Mouse (Mus musculus) monocyte, adult 2 months (primary cell): Measurements from ENCODE around the gene Sult4a1.
A peak's percentile ranks its signal among the peaks of the same experiment; 100 is the strongest.
"Not testable (repeated sequence)": the region's sequence is repeated elsewhere in the genome, so short reads cannot be mapped to it uniquely, and the experiment has no call there.

Source experiments
- DNase-seq, 2 experiments: peaks; one replicate each; pipeline ENCODE4 v3.0.0; 2022; ENCODE audit warnings: low spot score in 2 of 2, low read depth in 1 of 2

Sult4a1 gene

DNA sequence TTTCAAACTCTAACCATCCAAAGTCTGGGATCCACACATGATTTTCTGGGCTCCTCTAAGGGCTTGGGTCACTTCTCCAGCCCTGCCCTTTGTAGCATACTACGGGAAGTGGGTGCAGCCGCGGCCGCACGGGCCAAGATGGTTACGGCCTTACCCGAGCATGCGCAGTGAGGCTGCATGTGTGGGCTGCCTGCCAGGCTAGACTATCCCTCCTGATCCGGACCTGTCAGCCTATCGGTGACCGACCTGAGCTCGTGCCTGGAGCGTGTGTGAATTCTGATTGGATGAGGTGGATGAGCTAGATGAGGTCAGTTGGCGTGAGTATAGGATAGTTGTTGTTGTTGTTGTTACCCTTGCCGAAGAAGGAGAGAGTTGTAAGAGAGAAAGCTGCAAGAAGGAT is 8.0 kb downstream of the Sult4a1 start:
- DNase-seq = not testable (repeated sequence)

- DNase-seq = no peak
Observed at GRCm38 (mm10) chr15:84096051-84096450, 9.5 kb downstream of the Sult4a1 start.

DNA sequence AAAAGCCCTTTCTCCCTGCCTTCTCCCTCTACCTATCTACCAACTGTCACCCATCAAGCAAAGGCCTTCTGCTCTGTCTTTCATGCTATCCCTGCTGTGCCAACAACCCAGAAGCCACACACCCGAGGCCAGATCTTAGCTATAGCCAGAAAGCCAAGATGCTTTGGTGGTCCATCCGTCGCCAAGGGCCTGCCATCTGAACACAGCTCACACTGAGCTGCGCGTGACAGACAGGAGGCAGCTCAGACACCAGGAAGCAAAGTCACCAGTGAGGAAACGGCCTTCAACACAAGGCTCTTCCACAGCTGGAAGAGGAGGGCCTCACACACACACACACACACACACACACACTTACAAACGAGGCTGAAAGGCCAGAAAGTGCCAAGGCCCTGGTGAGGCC is 10.6 kb downstream of the Sult4a1 start:
- DNase-seq = no peak

DNA sequence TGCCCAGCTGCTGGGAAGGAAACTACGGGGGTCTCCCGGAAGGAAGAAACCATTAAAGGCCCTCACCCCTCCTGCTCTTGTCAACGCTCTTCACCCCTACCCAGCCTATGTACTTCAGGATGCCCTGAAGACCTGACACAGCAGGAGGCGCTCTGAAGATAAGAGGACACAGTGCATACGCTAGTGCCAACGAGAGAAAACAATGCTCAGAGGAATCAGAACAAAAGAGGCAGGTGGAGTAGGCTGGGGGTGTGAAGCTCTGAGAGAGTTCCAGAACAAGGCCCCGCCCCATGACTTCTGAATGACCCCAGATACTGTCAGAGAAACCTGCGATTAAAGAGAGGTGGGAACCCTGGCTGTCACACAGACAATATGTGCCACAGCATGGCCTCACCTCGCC is 18.8 kb downstream of the Sult4a1 start:
- DNase-seq = no peak

DNA sequence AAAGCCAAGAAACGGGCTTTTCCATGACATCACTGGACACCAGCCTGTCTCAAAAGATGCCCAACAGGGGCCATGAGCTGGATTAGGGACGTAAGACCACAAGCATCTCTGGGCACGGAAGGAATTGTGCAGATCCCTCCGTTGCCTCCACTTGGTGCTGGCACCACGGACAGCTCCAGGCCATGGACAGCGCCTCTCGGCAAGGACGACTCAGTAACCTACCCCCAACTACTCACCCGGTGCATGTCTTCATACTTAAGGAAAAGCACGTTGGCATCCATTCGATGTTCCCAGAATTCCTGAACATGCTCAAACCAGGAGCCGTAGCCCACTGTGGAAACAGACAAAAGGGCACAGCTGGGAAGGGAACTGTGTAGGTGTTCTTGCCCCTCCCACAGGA is 19.2 kb downstream of the Sult4a1 start:
- no peak for DNase-seq

- DNase-seq = no peak
Observed at GRCm38 (mm10) chr15:84080069-84080468, 25.5 kb downstream of the Sult4a1 start.

DNA sequence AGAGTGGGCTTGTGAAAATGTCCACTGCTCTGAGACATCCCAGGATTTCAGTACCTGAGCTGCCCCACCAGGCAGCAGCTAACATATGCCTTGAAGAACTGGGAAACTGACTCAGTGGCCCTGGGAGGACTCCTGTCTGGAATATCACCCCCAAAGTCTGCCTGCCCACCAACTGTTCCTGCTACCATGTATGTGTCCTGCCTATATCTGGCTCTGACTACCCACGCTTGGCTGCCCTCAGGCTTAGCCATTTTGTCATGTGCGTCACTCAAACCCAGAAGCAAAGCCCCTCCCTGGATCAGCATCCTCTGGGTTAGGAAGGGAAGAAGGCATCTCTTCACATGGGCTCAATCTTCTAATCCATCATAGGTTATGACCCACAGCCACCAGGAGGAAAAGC is 26.0 kb downstream of the Sult4a1 start:
- DNase-seq = no peak

DNA sequence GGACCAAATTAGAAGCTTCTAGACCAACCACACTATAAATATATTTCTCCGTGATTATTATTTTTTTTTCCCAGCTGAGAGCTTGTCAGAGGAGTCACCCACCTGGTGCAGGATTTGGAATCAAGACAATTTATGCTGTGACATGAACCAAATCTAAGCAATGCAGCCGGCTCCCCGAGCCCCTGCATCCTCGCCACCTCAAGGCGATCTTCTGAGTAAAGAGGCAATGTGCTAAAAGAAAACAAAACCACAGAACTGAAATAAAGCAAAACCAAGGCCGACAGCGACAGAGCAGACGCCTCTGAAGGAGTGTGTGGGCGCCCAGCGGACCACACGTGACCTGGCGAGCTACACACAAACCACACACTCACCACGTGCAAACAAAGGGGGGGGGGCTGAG is 26.9 kb downstream of the Sult4a1 start:
- DNase-seq = no peak

- DNase-seq = no peak
Observed at GRCm38 (mm10) chr15:84077151-84077550, 28.4 kb downstream of the Sult4a1 start.

GRCm38 (mm10) chr15:84074705-84075185 is 30.8 kb downstream of the Sult4a1 start:
- DNase-seq = no peak

GRCm38 (mm10) chr15:84073911-84074704 is 31.4 kb downstream of the Sult4a1 start:
- peak in 1 of 2 experiments; percentile 8 for DNase-seq

- DNase-seq = no peak
Observed at GRCm38 (mm10) chr15:84073058-84073457, 32.5 kb downstream of the Sult4a1 start.

DNA sequence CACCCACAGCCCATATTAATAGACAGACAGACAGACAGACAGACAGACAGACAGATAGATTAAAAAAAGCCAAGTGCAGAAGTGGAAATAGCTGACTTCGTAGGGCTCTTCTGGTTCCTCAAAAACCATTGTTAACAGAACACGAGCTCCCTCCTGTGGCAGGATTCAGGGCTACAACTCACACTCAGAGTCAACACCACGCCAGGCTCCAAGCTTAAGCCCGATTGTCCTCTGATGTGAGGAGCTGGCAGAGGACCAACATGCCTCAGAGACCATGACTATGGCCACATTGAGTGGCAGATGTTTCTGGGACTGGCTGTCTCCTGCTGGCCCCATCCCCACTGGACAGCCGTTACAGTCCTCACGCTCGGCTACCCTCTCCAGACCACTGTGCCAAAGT is 33.3 kb downstream of the Sult4a1 start:
- DNase-seq = peak in 1 of 2 experiments; percentile 29

GRCm38 (mm10) chr15:84070116-84070676 is 35.4 kb downstream of the Sult4a1 start:
- DNase-seq = no peak

- DNase-seq = no peak
Observed at GRCm38 (mm10) chr15:84069455-84070050, 36.0 kb downstream of the Sult4a1 start.

DNA sequence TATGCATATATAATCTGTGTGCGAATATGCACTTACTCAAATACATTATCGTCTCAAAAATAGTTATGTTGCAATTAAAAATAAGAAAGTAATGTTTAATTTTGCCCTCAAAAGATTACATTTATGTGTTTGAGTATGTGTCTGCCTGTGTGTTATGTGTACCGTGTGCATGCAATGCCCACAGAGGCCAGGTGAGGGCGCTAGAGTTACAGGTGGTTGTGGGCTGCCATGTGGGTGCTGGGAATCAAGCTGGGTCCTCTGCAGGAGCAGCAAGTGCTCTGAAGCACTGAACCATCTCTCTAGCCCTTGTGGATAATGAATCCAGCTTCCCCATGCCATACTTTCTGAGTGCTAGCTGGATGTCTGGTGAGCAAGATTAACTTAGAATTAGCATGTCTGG is 39.9 kb downstream of the Sult4a1 start:
- DNase-seq = no peak

DNA sequence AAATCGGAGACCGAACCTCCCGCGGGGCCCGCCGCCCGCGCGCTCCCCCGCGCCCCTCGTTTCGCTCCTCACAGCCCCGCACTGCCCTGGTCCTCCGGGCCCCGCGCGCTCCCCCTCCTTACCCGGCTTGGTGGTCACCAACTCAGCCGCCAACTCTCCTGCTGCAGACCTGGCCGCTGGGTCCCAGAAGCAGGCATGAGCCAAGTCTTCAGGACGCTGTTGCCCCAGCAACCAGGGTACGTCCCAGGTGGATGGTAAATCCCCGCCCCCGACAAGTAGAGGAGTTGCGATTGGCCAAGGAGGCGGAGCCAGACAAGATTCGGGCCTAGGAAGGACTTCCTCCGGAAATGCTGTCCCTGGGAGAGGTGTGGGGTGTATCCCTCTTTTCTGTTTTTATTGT is 40.4 kb downstream of the Sult4a1 start, which contains the start of gene Efcab6:
Efcab6 (minus strand) TSS at position 240 of the 400 bp plus-strand sequence.
- DNase-seq = no peak

GRCm38 (mm10) chr15:84058841-84059240 is 46.7 kb downstream of the Sult4a1 start:
- DNase-seq = no peak

DNA sequence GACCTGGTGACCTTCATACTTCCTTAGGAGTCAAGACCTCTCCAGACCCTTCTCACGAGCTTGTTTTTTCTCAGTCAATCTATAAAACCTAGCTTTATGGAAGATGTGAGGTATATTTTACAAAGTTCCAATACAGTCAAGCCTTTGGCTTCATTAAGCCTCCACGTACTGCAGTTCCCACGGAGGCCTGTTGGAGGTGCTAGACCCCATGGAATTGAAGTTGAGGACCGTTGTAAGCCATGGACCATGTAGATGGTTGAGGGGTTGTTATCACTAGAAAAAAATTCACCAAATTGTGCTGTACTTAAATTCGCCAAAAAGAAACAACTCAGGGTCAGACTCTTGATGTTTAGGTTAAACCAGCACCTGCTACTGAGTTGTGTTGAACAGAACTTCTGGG is 49.5 kb downstream of the Sult4a1 start:
- no peak for DNase-seq

DNA sequence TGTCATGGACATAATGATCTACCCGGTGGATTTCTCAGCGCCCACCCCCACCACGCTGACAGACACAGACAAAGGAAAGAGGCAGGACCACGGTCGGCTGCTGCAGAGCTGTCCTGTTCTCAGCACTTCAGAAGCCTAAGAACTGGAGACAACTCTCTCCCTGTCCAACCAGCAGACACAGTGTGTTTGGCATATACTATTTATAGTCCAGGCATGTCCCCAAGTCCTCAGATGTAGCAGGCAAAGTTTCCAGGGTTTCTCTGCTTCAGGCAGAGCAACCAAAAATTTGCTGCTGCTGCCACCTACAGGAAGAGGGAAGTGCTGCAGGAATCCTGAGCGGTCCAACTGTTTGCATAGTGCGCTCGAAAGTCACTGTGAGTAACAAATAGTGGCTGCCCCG is 51.7 kb downstream of the Sult4a1 start:
- no peak for DNase-seq

DNA sequence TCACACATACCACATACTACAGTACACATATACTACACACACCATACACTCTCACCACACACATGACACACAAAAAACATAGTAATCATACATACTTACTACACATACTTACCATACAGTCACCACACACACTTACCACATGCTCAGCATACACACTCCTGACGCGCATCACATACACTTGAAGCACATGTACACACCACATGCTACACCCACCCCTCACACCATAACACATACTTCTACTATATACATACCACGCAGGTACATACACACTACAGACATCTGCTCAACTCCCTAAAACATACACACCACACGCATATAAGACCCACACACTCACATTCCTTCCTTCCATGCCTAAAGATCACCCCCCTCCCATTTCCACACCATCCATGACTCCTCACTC is 52.3 kb downstream of the Sult4a1 start:
- DNase-seq = no peak

DNA sequence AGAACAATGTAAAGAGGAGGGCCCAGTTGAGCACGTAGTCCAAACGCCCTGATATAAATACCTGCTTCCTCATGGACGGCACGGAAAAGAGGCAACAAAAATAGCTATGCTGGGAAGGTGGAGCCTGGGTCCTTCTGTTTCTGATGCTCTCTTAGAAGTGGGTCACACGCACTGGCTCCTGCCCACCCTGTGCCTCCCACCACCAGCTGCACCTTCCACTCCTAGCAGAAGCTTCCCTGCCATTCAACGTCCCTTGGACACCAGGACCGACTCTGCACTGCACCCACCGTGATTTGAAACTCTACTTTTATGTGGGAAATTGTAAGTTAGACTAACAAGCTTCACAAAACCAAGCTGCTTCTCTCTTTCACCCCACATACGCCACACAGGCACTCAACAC is 53.2 kb downstream of the Sult4a1 start:
- DNase-seq = no peak
